Mouse (Mus musculus) E14TG2a.4 (cell line): Measurements from ENCODE around the gene Rab3c.

Experiments used
- CTCF ChIP-seq: conservative IDR thresholded peaks from 2 replicates; pipeline ENCODE4 v1.5.1; 2014; ENCODE audit warnings: low read length
- NANOG ChIP-seq: IDR thresholded peaks from 2 replicates; pipeline ENCODE4 v1.6.1; 2014; ENCODE audit warnings: borderline replicate concordance, low read length, mixed read lengths

DNA sequence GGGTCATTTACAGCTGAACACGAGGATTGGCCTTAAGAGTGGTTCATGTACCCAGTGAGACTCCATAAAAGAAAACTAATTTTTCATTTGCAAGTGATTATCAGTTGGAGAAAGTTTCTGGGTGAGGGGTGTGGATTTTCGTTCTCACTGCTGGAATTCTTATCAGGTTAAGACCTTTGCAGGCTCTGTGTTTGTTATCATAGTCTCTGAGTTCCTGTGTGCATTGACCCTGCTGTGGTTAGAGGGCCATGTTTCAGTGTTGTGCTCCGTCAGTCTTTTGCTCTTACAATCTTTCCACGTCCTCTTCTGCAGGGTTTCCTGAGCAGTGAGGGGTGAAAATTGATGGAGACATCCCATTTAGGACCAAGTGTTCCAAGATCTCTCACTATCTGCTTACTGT, 16.3 kb upstream of the Rab3c start:
- no peak for TF ChIP-seq CTCF
- TF ChIP-seq NANOG: no peak
